Mouse (Mus musculus): ENCODE data around the gene Pdcl2.

The Pdcl2 gene

GRCm38 (mm10) chr5:76330953-76331352, at the start of gene Pdcl2:
Pdcl2 (minus strand) TSS chr5:76331156.
- no peak for DNase-seq (ENCODE audit: low spot score in 2 of 2)

GRCm38 (mm10) chr5:76379216-76379615, 48.3 kb upstream of the Pdcl2 start:
- no peak for DNase-seq (ENCODE audit: low spot score in 2 of 2)

- no peak for DNase-seq (ENCODE audit: low spot score in 2 of 2)
Measured at GRCm38 (mm10) chr5:76369215-76369840, 38.4 kb upstream of the Pdcl2 start.

- no peak for DNase-seq (ENCODE audit: low spot score in 2 of 2)
Measured at GRCm38 (mm10) chr5:76365406-76365805, 34.5 kb upstream of the Pdcl2 start.

- no peak for DNase-seq (ENCODE audit: low spot score in 2 of 2)
Measured at GRCm38 (mm10) chr5:76363453-76364104, 32.6 kb upstream of the Pdcl2 start, which contains the start of gene Nmu. Nmu (minus strand) TSS chr5:76363788.

GRCm38 (mm10) chr5:76360786-76361185, 29.8 kb upstream of the Pdcl2 start:
- no peak for DNase-seq (ENCODE audit: low spot score in 2 of 2)

GRCm38 (mm10) chr5:76360057-76360456, 29.1 kb upstream of the Pdcl2 start:
- DNase-seq (ENCODE audit: low spot score in 2 of 2), result no peak

GRCm38 (mm10) chr5:76351953-76352611, 21.1 kb upstream of the Pdcl2 start:
- peak in 1 of 2 experiments; percentile 5 for DNase-seq (ENCODE audit: low spot score in 2 of 2)

- DNase-seq (ENCODE audit: low spot score in 2 of 2), result no peak
Measured at GRCm38 (mm10) chr5:76351537-76351936, 20.6 kb upstream of the Pdcl2 start.

GRCm38 (mm10) chr5:76346137-76346536, 15.2 kb upstream of the Pdcl2 start:
- DNase-seq (ENCODE audit: low spot score in 2 of 2), result peak in 1 of 2 experiments; percentile 34

GRCm38 (mm10) chr5:76340931-76341330, 10.0 kb upstream of the Pdcl2 start:
- DNase-seq (ENCODE audit: low spot score in 2 of 2), result no peak

- DNase-seq (ENCODE audit: low spot score in 2 of 2), result no peak
Measured at GRCm38 (mm10) chr5:76337100-76337499, 6.1 kb upstream of the Pdcl2 start.

- DNase-seq (ENCODE audit: low spot score in 2 of 2), result no peak
Measured at GRCm38 (mm10) chr5:76333833-76334232, 2.9 kb upstream of the Pdcl2 start.

GRCm38 (mm10) chr5:76327296-76327695, 3.7 kb downstream of the Pdcl2 start:
- peak in 1 of 2 experiments; percentile 5 for DNase-seq (ENCODE audit: low spot score in 2 of 2)

- no peak for DNase-seq (ENCODE audit: low spot score in 2 of 2)
Measured at GRCm38 (mm10) chr5:76325113-76325512, 5.8 kb downstream of the Pdcl2 start.

GRCm38 (mm10) chr5:76321249-76322196, 9.4 kb downstream of the Pdcl2 start:
- no peak for DNase-seq (ENCODE audit: low spot score in 2 of 2)

- DNase-seq (ENCODE audit: low spot score in 2 of 2), result no peak
Measured at GRCm38 (mm10) chr5:76308206-76308605, 22.8 kb downstream of the Pdcl2 start.

- no peak for DNase-seq (ENCODE audit: low spot score in 2 of 2)
Measured at GRCm38 (mm10) chr5:76306261-76306660, 24.7 kb downstream of the Pdcl2 start.

GRCm38 (mm10) chr5:76305616-76306015, 25.3 kb downstream of the Pdcl2 start:
- no peak for DNase-seq (ENCODE audit: low spot score in 2 of 2)

GRCm38 (mm10) chr5:76304452-76305341, 26.3 kb downstream of the Pdcl2 start, which contains the start of gene Clock:
Clock (minus strand) TSS chr5:76304792.
- DNase-seq (ENCODE audit: low spot score in 2 of 2), result peak; percentile 66 to 90

Data from left cerebral cortex, adult 9 months (tissue).